ENCODE assay signal across 23 mouse cellular contexts in the genomic region with DNA sequence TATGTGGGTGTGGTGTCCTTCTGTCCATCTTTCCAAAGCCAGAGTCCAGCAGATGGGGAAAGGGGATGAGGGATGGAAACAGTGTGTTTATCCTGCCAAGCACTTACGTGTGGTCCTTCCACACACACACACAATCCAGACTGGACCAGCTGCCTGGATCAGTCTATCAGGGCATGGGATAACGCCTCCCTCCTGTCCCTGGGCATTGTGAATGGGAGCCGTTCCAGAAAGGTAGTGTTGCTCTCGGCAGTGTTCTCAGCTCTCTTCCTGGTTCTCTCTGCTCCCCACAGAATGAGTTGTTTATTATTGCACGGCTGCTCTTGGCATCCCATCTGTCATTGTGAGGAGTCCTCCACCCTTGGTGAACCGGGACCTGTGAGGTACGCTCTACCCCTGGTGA. TPM values are rescaled to one million over a fixed set of nuclear protein-coding genes. Genes with fewer than 3 reads are reported as not detected.
DNase-seq lines count a peak whose midpoint lies in the region; ATAC-seq and TF ChIP-seq lines count a peak whose summit lies in the region.
"Had no signal": no experiment of that assay in that cellular context is flagged by ENCODE, and none has a peak within 500 bp of the region (broad histone marks: within the 10 kb centered on the region; RNA-seq: fewer than 3 reads in every experiment).

No protein-coding gene starts in this region.

- no peaks in the 10 kb centered on the region for H3K27me3 ChIP-seq in forebrain, embryonic 16.5 days (replicated peaks; ENCODE audit: control insufficient read depth, insufficient read depth, low read length)
- H3K27me3 ChIP-seq in forebrain, embryonic 14.5 days (replicated peaks; ENCODE audit: control insufficient read depth, insufficient read depth, low read length) = no peaks in the 10 kb centered on the region
- H3K27me3 ChIP-seq in hindbrain, postnatal 0 days (ENCODE audit: insufficient read depth, low read length) = no peaks in the 10 kb centered on the region
- H3K27me3 ChIP-seq in hindbrain, embryonic 12.5 days = peaks cover 11% of the 10 kb centered on the region; the same call in 1 of the 2 replicates
- H3K27me3 ChIP-seq: forebrain, embryonic 13.5 days had no signal

- DNase-seq in forebrain, embryonic 14.5 days (ENCODE audit: low spot score) = no peak
- DNase-seq in hindbrain, postnatal 0 days (ENCODE audit: low spot score) = peak; percentile 21
- peak; percentile 26 for DNase-seq in brain, adult 2 months (ENCODE audit: low read depth, low spot score)
- DNase-seq in spleen, adult 12 weeks (ENCODE audit: low spot score) = no peak
- DNase-seq: adrenal gland, adult 2 months; adrenal gland, postnatal 10 days; adrenal gland, postnatal 25 days; cerebellum, adult 11-12 months; cerebellum, adult 8-10 months; cerebellum, adult 9-11 months; cerebellum, postnatal 25 days; forebrain, postnatal 0 days had no signal

- no peak overlapping the region for H3K27ac ChIP-seq in forebrain, embryonic 16.5 days (ENCODE audit: low read length)
- H3K27ac ChIP-seq in forebrain, embryonic 14.5 days (ENCODE audit: low read depth, low read length) = no peak overlapping the region
- H3K27ac ChIP-seq in hindbrain, postnatal 0 days = no peak overlapping the region
- no peak overlapping the region for H3K27ac ChIP-seq in hindbrain, embryonic 12.5 days
- H3K27ac ChIP-seq: embryonic facial prominence, embryonic 10.5 days; embryonic facial prominence, embryonic 12.5 days; forebrain, embryonic 13.5 days had no signal

- peaks cover 2% of the 10 kb centered on the region; the same call in 1 of the 2 replicates for H3K4me1 ChIP-seq in forebrain, embryonic 16.5 days (replicated peaks; ENCODE audit: control insufficient read depth, insufficient read depth, low read length)
- H3K4me1 ChIP-seq in forebrain, embryonic 14.5 days (ENCODE audit: control insufficient read depth, insufficient read depth, low read length) = no peaks in the 10 kb centered on the region
- H3K4me1 ChIP-seq in hindbrain, postnatal 0 days (ENCODE audit: insufficient read depth, low read length) = no peaks in the 10 kb centered on the region
- H3K4me1 ChIP-seq in hindbrain, embryonic 12.5 days = peaks cover 32% of the 10 kb centered on the region

- H3K4me2 ChIP-seq in forebrain, embryonic 16.5 days (ENCODE audit: low read length) = no peak overlapping the region
- no peak overlapping the region for H3K4me2 ChIP-seq in forebrain, embryonic 14.5 days (ENCODE audit: low read length)
- no peak overlapping the region for H3K4me2 ChIP-seq in hindbrain, postnatal 0 days (ENCODE audit: low read depth, low read length)
- no peak overlapping the region for H3K4me2 ChIP-seq in hindbrain, embryonic 12.5 days (replicated peaks)
- H3K4me2 ChIP-seq: embryonic facial prominence, embryonic 12.5 days; forebrain, embryonic 13.5 days had no signal

- WGBS in forebrain, embryonic 16.5 days = 66% methylated on average over 7 of the region's 7 CpGs
- 77% methylated on average over 7 of the region's 7 CpGs for WGBS in forebrain, embryonic 14.5 days
- 51% methylated on average over 7 of the region's 7 CpGs for WGBS in hindbrain, postnatal 0 days
- 80% methylated on average over 7 of the region's 7 CpGs for WGBS in hindbrain, embryonic 12.5 days

- H3K9ac ChIP-seq in forebrain, embryonic 16.5 days (replicated peaks; ENCODE audit: low read depth, low read length) = no peak overlapping the region
- H3K9ac ChIP-seq in forebrain, embryonic 14.5 days (ENCODE audit: low read length) = no peak overlapping the region
- no peak overlapping the region for H3K9ac ChIP-seq in hindbrain, postnatal 0 days (replicated peaks; ENCODE audit: low read length)
- no peak overlapping the region for H3K9ac ChIP-seq in hindbrain, embryonic 12.5 days
- H3K9ac ChIP-seq: embryonic facial prominence, embryonic 12.5 days; forebrain, embryonic 13.5 days; forebrain, postnatal 0 days had no signal

- H3K4me3 ChIP-seq in forebrain, embryonic 16.5 days (replicated peaks; ENCODE audit: low read length) = no peak overlapping the region
- no peak overlapping the region for H3K4me3 ChIP-seq in forebrain, embryonic 14.5 days (ENCODE audit: low read depth, low read length)
- no peak overlapping the region for H3K4me3 ChIP-seq in hindbrain, postnatal 0 days (ENCODE audit: low read length)
- no peak overlapping the region for H3K4me3 ChIP-seq in hindbrain, embryonic 12.5 days
- H3K4me3 ChIP-seq: embryonic facial prominence, embryonic 10.5 days; embryonic facial prominence, embryonic 12.5 days; forebrain, embryonic 13.5 days had no signal

- ATAC-seq in forebrain, embryonic 16.5 days = 0 out of 2 replicates have a peak, but pooled peaks have one; percentile 18
- no peak for ATAC-seq in forebrain, embryonic 14.5 days
- 0 out of 2 replicates have a peak, but pooled peaks have one; percentile 38 for ATAC-seq in hindbrain, postnatal 0 days
- no peak for ATAC-seq in hindbrain, embryonic 12.5 days (ENCODE audit: low FRiP score)
- ATAC-seq: forebrain, embryonic 13.5 days; forebrain, postnatal 0 days had no signal

- H3K36me3 ChIP-seq in forebrain, embryonic 16.5 days (ENCODE audit: control insufficient read depth, insufficient read depth) = no peaks in the 10 kb centered on the region
- no peaks in the 10 kb centered on the region for H3K36me3 ChIP-seq in forebrain, embryonic 14.5 days (ENCODE audit: control insufficient read depth, insufficient read depth, low read length)
- H3K36me3 ChIP-seq in hindbrain, postnatal 0 days (ENCODE audit: insufficient read depth, low read length) = no peaks in the 10 kb centered on the region
- no peaks in the 10 kb centered on the region for H3K36me3 ChIP-seq in hindbrain, embryonic 12.5 days
- H3K36me3 ChIP-seq: embryonic facial prominence, embryonic 10.5 days; embryonic facial prominence, embryonic 12.5 days had no signal

- TF ChIP-seq CTCF in hindbrain, postnatal 0 days (IDR thresholded peaks at IDR 0.05; ENCODE audit: low read depth) = no peak

- no peaks in the 10 kb centered on the region for H3K9me3 ChIP-seq in forebrain, embryonic 16.5 days (ENCODE audit: control insufficient read depth, low read length)
- no peaks in the 10 kb centered on the region for H3K9me3 ChIP-seq in forebrain, embryonic 14.5 days (replicated peaks; ENCODE audit: control insufficient read depth, low read length)
- H3K9me3 ChIP-seq in hindbrain, postnatal 0 days (ENCODE audit: low read length) = no peaks in the 10 kb centered on the region
- H3K9me3 ChIP-seq in hindbrain, embryonic 12.5 days (replicated peaks) = no peaks in the 10 kb centered on the region
- H3K9me3 ChIP-seq: embryonic facial prominence, embryonic 10.5 days; embryonic facial prominence, embryonic 12.5 days; forebrain, embryonic 13.5 days had no signal

RNA-seq across cellular contexts. Expression of a gene that starts 1.4 kb away (rescaled TPM):
- 0.10 TPM in 1 of 2 replicates, not detected in the other for polyA plus RNA-seq in forebrain, embryonic 16.5 days (2015; fragmentation: Nextera tagmentation; extraction: Ambion mirVana)
- polyA plus RNA-seq in forebrain, embryonic 14.5 days (2014; fragmentation: Nextera tagmentation; extraction: Ambion mirVana) = 0.10 TPM in 1 of 2 replicates, not detected in the other
- total RNA-seq in hindbrain, postnatal 0 days (2014; rRNA removed) = 0.05 TPM in 1 of 2 replicates, not detected in the other
- 0.16 and 0.42 TPM in 2 replicates for polyA plus RNA-seq in hindbrain, postnatal 0 days (2015; fragmentation: Nextera tagmentation; extraction: Ambion mirVana)
- polyA plus RNA-seq in hindbrain, embryonic 12.5 days (2016; fragmentation: Nextera tagmentation; extraction: Ambion mirVana) = 0.13 and 0.29 TPM in 2 replicates
- total RNA-seq: adrenal gland, postnatal 10 days; adrenal gland, postnatal 25 days; ES-E14; forebrain, postnatal 0 days; MEL had no signal
- polyA plus RNA-seq: adrenal gland, adult 2 months; cortical plate, adult 2 months; forebrain, embryonic 13.5 days; forebrain, postnatal 0 days had no signal

RNA-seq across cellular contexts. Expression of a gene that starts 39.5 kb away (rescaled TPM):
- 0.09 and 0.15 TPM in 2 replicates for polyA plus RNA-seq in forebrain, embryonic 16.5 days (2015; fragmentation: Nextera tagmentation; extraction: Ambion mirVana)
- 0.13 TPM in 1 of 2 replicates, not detected in the other for polyA plus RNA-seq in forebrain, embryonic 14.5 days (2014; fragmentation: Nextera tagmentation; extraction: Ambion mirVana)
- total RNA-seq in hindbrain, postnatal 0 days (2014; rRNA removed) = not detected in 2 replicates
- not detected in 2 replicates for polyA plus RNA-seq in hindbrain, postnatal 0 days (2015; fragmentation: Nextera tagmentation; extraction: Ambion mirVana)
- polyA plus RNA-seq in hindbrain, embryonic 12.5 days (2016; fragmentation: Nextera tagmentation; extraction: Ambion mirVana) = 0.08 TPM in 2 replicates
- total RNA-seq: adrenal gland, adult 2 months; adrenal gland, postnatal 10 days; adrenal gland, postnatal 25 days; ES-E14; forebrain, postnatal 0 days; MEL had no signal
- polyA plus RNA-seq: adrenal gland, adult 2 months; C2C12; cortical plate, adult 2 months; embryonic facial prominence, embryonic 10.5 days; embryonic facial prominence, embryonic 12.5 days; embryonic facial prominence, embryonic 14.5 days; forebrain, embryonic 11.5 days; forebrain, embryonic 13.5 days; forebrain, postnatal 0 days had no signal

RNA-seq across cellular contexts. Expression of a gene that starts 59.6 kb away (rescaled TPM):
- 83.0 and 89.0 TPM in 2 replicates for polyA plus RNA-seq in forebrain, embryonic 16.5 days (2015; fragmentation: Nextera tagmentation; extraction: Ambion mirVana)
- polyA plus RNA-seq in forebrain, embryonic 14.5 days (2014; fragmentation: Nextera tagmentation; extraction: Ambion mirVana) = 95.3 and 110 TPM in 2 replicates
- 1.5 and 10.4 TPM in 2 replicates for total RNA-seq in hindbrain, postnatal 0 days (2014; rRNA removed)
- 56.0 and 73.6 TPM in 2 replicates for polyA plus RNA-seq in hindbrain, postnatal 0 days (2015; fragmentation: Nextera tagmentation; extraction: Ambion mirVana)
- 101 and 112 TPM in 2 replicates for polyA plus RNA-seq in hindbrain, embryonic 12.5 days (2016; fragmentation: Nextera tagmentation; extraction: Ambion mirVana)

Comparison
In these comparisons a context has a peak if more than half of its experiments do, and no peak if none do; other contexts are left out.
1. ATAC-seq: peak in forebrain, embryonic 16.5 days (single experiment) and hindbrain, postnatal 0 days (single experiment); none in forebrain, embryonic 14.5 days (single experiment) and hindbrain, embryonic 12.5 days (single experiment).
2. DNase-seq: peak in hindbrain, postnatal 0 days (single experiment) and brain, adult 2 months (single experiment); none in forebrain, embryonic 14.5 days (single experiment) and spleen, adult 12 weeks (single experiment).